Mouse (Mus musculus) midbrain, embryonic 13.5 days (tissue): ENCODE measurements around the gene Mettl21c. TPM values are rescaled to one million over a fixed set of nuclear protein-coding genes. Genes with fewer than 3 reads are reported as not detected.
"Not testable (repeated sequence)": the region's sequence is repeated elsewhere in the genome, so short reads cannot be mapped to it uniquely, and the experiment has no call there.

Experiments used
- ATAC-seq: fragments of 200-750 bp; cut with Nextera tagmentation; 2 replicates; pipeline ENCODE4 v1.8.0; 2017; ENCODE audit warnings: mild to moderate bottlenecking, moderate TSS enrichment, moderate library complexity
- H3K27ac ChIP-seq: fragments of 300-500 bp; sonication (generic); 2 replicates; pipeline ENCODE4 v1.5.1; 2015; ENCODE audit warnings: inconsistent platforms, mild to moderate bottlenecking, moderate library complexity
- H3K27me3 ChIP-seq: fragments of 300-500 bp; sonication (generic); 2 replicates; pipeline ENCODE4 v1.6.1; 2015; ENCODE audit warnings: mild to moderate bottlenecking, inconsistent platforms
- H3K36me3 ChIP-seq: fragments of 300-500 bp; sonication (generic); 2 replicates; pipeline ENCODE4 v1.6.1; 2015; ENCODE audit warnings: mild to moderate bottlenecking, inconsistent platforms
- H3K4me1 ChIP-seq: fragments of 300-500 bp; sonication (generic); replicated peaks from 2 replicates; pipeline ENCODE4 v1.6.1; 2015; ENCODE audit warnings: inconsistent platforms
- H3K4me2 ChIP-seq: fragments of 300-500 bp; sonication (generic); replicated peaks from 2 replicates; pipeline ENCODE4 v1.6.1; 2015; ENCODE audit warnings: moderate library complexity, mild to moderate bottlenecking, inconsistent platforms
- H3K4me3 ChIP-seq: fragments of 300-500 bp; sonication (generic); replicated peaks from 2 replicates; pipeline ENCODE4 v1.5.1; 2015; ENCODE audit warnings: mild to moderate bottlenecking, inconsistent platforms
- H3K9ac ChIP-seq: fragments of 300-500 bp; sonication (generic); replicated peaks from 2 replicates; pipeline ENCODE4 v1.6.1; 2015; ENCODE audit warnings: mild to moderate bottlenecking, inconsistent platforms
- H3K9me3 ChIP-seq: fragments of 300-500 bp; sonication (generic); 2 replicates; pipeline ENCODE4 v1.6.1; 2016; ENCODE audit warnings: mild to moderate bottlenecking, inconsistent platforms
- WGBS: fragments of 180-500 bp; shearing (Covaris S2); methylation state at CpG from one replicate; pipeline ENCODE4 v1.1.7; 2015; 5-methylcytosine and 5-hydroxymethylcytosine counted together
- polyA plus RNA-seq: library from polyadenylated mRNA; unstranded; fragments of >200 nt; fragmentation: Nextera tagmentation; extraction: Ambion mirVana; gene quantifications from 2 replicates; pipeline ENCODE4 v1.2.1, GENCODE M21; 2015

Gene Mettl21c
- 1.3 and 1.4 TPM in 2 replicates for polyA plus RNA-seq

DNA sequence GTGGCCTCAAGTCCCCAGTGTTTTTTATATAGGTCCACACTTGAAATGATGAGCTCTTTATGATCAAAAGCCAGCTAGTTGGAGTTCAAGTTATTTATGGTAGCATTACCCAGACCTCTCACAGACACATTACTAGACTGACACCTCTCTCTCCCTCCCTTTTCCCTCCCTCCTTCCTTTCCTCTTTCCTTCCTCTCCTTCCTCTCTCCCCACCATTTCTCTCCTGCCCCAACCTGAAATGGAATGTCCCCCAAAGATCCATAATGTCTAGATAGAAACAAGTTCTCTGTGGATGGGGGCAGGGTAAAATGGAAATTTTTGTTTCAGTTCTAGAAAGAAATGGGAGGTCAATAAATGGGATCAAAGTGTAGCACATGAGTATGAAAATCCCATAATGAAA lies at the start of gene Mettl21c:
Mettl21c (minus strand) TSS at position 101 of the 400 bp plus-strand sequence.
- H3K9me3 ChIP-seq, result no peaks in the 10 kb centered on the region
- no peaks in the 10 kb centered on the region for H3K4me1 ChIP-seq
- no peaks in the 10 kb centered on the region for H3K27me3 ChIP-seq
- no peak within 1 kb of the TSS for H3K9ac ChIP-seq
- no peaks in the 10 kb centered on the region for H3K36me3 ChIP-seq
- H3K4me2 ChIP-seq, result no peak within 1 kb of the TSS
- no peak within 1 kb of the TSS for H3K4me3 ChIP-seq
- ATAC-seq, result no peak
- H3K27ac ChIP-seq, result no peak within 1 kb of the TSS

DNA sequence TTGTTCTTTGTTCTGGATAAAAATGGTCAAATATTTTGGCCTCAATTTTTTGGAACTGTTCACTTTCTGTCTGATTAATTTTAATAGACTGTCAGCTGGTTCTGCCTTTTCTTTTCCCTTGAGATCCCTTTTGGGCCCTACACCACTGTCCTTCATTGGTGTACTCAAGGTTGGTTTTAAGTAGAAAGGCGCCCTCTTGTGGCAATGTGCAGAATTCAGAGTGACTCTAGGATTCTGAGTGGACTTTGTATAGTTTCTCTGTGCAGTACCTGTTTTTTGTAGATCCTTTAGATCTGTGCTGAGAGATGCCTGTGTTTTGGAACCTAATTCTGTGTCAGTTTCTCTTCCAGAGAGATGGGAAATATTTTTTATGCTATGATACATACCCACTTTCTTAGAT lies 44.8 kb upstream of the Mettl21c start:
- no peak overlapping the region for H3K27ac ChIP-seq

GRCm38 (mm10) chr1:44063439-44063838 lies 43.6 kb upstream of the Mettl21c start:
- no peak overlapping the region for H3K27ac ChIP-seq
- no peak for ATAC-seq
- no peaks in the 10 kb centered on the region for H3K9me3 ChIP-seq
- no peaks in the 10 kb centered on the region for H3K36me3 ChIP-seq
- H3K27me3 ChIP-seq, result no peaks in the 10 kb centered on the region
- H3K4me1 ChIP-seq, result no peaks in the 10 kb centered on the region
- 96% methylated on average over 6 of the region's 6 CpGs for WGBS
- H3K4me3 ChIP-seq, result no peak overlapping the region
- H3K4me2 ChIP-seq, result no peak overlapping the region
- H3K9ac ChIP-seq, result no peak overlapping the region

More for the DNA sequence above, 44.8 kb upstream of the Mettl21c start:
- no peaks in the 10 kb centered on the region for H3K4me1 ChIP-seq
- no peak for ATAC-seq
- H3K4me2 ChIP-seq, result no peak overlapping the region
- no peaks in the 10 kb centered on the region; the same call in 1 of the 2 replicates for H3K9me3 ChIP-seq
- 0% methylated on average over 1 of the region's 1 CpGs for WGBS
- H3K27me3 ChIP-seq, result no peaks in the 10 kb centered on the region
- no peak overlapping the region for H3K4me3 ChIP-seq
- no peak overlapping the region for H3K9ac ChIP-seq
- no peaks in the 10 kb centered on the region for H3K36me3 ChIP-seq

DNA sequence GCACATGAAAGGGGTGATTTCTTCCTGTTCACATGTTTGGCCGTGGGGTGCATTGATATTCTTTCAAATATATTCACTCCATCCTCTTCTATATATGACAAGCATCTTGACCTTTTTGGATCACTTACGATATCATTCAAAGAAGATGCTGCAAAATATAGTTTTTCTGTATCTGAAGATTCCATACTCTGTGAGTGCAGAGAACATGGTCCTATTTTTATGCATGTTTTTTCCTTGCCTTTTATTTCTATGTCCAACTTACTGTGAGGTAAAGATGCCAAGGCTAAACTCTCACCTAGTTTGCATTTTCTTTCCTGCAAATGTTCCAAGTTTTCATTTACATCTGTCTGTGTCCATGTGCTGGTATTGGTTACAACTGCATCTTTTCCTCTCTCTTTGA lies 42.0 kb upstream of the Mettl21c start, which contains the start of gene Gm8251:
Gm8251 (minus strand) TSS at position 101 of the 400 bp plus-strand sequence.
- H3K36me3 ChIP-seq, result no peaks in the 10 kb centered on the region
- H3K9ac ChIP-seq, result no peak within 1 kb of the TSS
- no peaks in the 10 kb centered on the region for H3K27me3 ChIP-seq
- H3K4me3 ChIP-seq, result no peak within 1 kb of the TSS
- no peak for ATAC-seq
- WGBS, result 90% methylated on average over 2 of the region's 2 CpGs
- no peaks in the 10 kb centered on the region for H3K4me1 ChIP-seq
- H3K9me3 ChIP-seq, result no peaks in the 10 kb centered on the region
- no peak within 1 kb of the TSS for H3K4me2 ChIP-seq
- H3K27ac ChIP-seq, result no peak within 1 kb of the TSS

- ATAC-seq, result no peak
- H3K4me3 ChIP-seq, result no peak overlapping the region
- no peaks in the 10 kb centered on the region for H3K4me1 ChIP-seq
- 92% methylated on average over 3 of the region's 3 CpGs for whole genome bisulfite sequencing
- no peaks in the 10 kb centered on the region for H3K27me3 ChIP-seq
- no peaks in the 10 kb centered on the region for H3K9me3 ChIP-seq
- no peaks in the 10 kb centered on the region for H3K36me3 ChIP-seq
- no peak overlapping the region for H3K4me2 ChIP-seq
- H3K27ac ChIP-seq, result no peak overlapping the region
- no peak overlapping the region for H3K9ac ChIP-seq
Observed at GRCm38 (mm10) chr1:44057805-44058204, 38.0 kb upstream of the Mettl21c start.

- H3K9me3 ChIP-seq, result no peaks in the 10 kb centered on the region
- H3K4me1 ChIP-seq, result peaks cover 4% of the 10 kb centered on the region; the same call in 1 of the 2 replicates
- no peak overlapping the region for H3K27ac ChIP-seq
- 88% methylated on average over 2 of the region's 2 CpGs for WGBS
- H3K4me2 ChIP-seq, result no peak overlapping the region
- no peak overlapping the region for H3K4me3 ChIP-seq
- H3K9ac ChIP-seq, result no peak overlapping the region
- H3K36me3 ChIP-seq, result no peaks in the 10 kb centered on the region
- no peak for ATAC-seq
- no peaks in the 10 kb centered on the region for H3K27me3 ChIP-seq
Observed at GRCm38 (mm10) chr1:44046556-44046955, 26.7 kb upstream of the Mettl21c start.

GRCm38 (mm10) chr1:44045689-44046088 lies 25.9 kb upstream of the Mettl21c start:
- not testable (repeated sequence) for H3K4me1 ChIP-seq, ATAC-seq, H3K36me3 ChIP-seq, H3K27ac ChIP-seq, H3K9ac ChIP-seq, H3K4me2 ChIP-seq, H3K9me3 ChIP-seq, H3K4me3 ChIP-seq, H3K27me3 ChIP-seq
- 92% methylated on average over 5 of the region's 5 CpGs for WGBS

- peak overlapping the region; percentile 72 for H3K4me2 ChIP-seq
- H3K9me3 ChIP-seq, result no peaks in the 10 kb centered on the region
- WGBS, result 3% methylated on average over 6 of the region's 6 CpGs
- peak overlapping the region; percentile 65 for H3K9ac ChIP-seq
- H3K27me3 ChIP-seq, result no peaks in the 10 kb centered on the region
- H3K4me3 ChIP-seq, result peak overlapping the region; percentile 46
- peak overlapping the region; percentile 19; the same call in 1 of the 2 replicates for H3K27ac ChIP-seq
- peaks cover 4% of the 10 kb centered on the region; the same call in 1 of the 2 replicates for H3K4me1 ChIP-seq
- peak; percentile 86 for ATAC-seq
- H3K36me3 ChIP-seq, result no peaks in the 10 kb centered on the region
Observed at GRCm38 (mm10) chr1:44042555-44042915, 22.7 kb upstream of the Mettl21c start.

- Histone ChIP-seq H3K36me3 (no peaks in the 10 kb centered on the region), H3K4me2 (peak overlapping the region; percentile 72), H3K4me1 (peaks cover 4% of the 10 kb centered on the region; the same call in 1 of the 2 replicates), H3K9me3 (no peaks in the 10 kb centered on the region), H3K27ac (peak overlapping the region; percentile 19; the same call in 1 of the 2 replicates), H3K9ac (peak overlapping the region; percentile 65), H3K4me3 (peak overlapping the region; percentile 46), H3K27me3 (no peaks in the 10 kb centered on the region)
- ATAC-seq, result peak; percentile 83
- WGBS, result 2% methylated on average over 17 of the region's 17 CpGs
Observed at GRCm38 (mm10) chr1:44041797-44042554, 22.1 kb upstream of the Mettl21c start.

DNA sequence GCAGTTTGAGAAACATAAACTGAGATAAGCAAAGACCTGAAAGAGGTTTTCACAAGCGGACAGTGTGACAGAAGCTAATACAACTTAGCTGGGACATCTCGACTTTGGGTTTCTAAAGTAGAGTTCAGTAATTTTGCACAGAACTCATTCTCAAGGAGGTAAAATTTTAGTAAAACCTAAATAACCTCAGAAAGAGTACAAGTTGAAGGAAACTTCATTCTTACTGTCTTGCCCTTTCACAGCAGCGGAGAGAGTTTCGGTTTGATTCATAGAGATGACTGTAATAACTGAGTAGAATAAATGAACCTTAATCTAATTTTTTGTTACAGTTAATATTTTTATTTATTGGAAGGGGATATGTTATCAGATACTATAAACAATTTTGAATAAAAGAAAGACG lies 13.1 kb upstream of the Mettl21c start:
- no peaks in the 10 kb centered on the region for H3K27me3 ChIP-seq
- no peak overlapping the region for H3K27ac ChIP-seq
- WGBS, result 90% methylated on average over 5 of the region's 5 CpGs
- H3K4me1 ChIP-seq, result no peaks in the 10 kb centered on the region
- H3K4me3 ChIP-seq, result no peak overlapping the region
- no peaks in the 10 kb centered on the region for H3K9me3 ChIP-seq
- ATAC-seq, result no peak
- no peak overlapping the region for H3K9ac ChIP-seq
- H3K4me2 ChIP-seq, result no peak overlapping the region
- no peaks in the 10 kb centered on the region for H3K36me3 ChIP-seq

- Histone ChIP-seq H3K9ac (no peak overlapping the region), H3K27ac (no peak overlapping the region), H3K4me1 (no peaks in the 10 kb centered on the region), H3K27me3 (no peaks in the 10 kb centered on the region), H3K4me3 (no peak overlapping the region), H3K9me3 (no peaks in the 10 kb centered on the region), H3K4me2 (no peak overlapping the region), H3K36me3 (no peaks in the 10 kb centered on the region)
- no peak for ATAC-seq
- WGBS, result 76% methylated on average over 2 of the region's 2 CpGs
Observed at GRCm38 (mm10) chr1:44032213-44032612, 12.4 kb upstream of the Mettl21c start.

DNA sequence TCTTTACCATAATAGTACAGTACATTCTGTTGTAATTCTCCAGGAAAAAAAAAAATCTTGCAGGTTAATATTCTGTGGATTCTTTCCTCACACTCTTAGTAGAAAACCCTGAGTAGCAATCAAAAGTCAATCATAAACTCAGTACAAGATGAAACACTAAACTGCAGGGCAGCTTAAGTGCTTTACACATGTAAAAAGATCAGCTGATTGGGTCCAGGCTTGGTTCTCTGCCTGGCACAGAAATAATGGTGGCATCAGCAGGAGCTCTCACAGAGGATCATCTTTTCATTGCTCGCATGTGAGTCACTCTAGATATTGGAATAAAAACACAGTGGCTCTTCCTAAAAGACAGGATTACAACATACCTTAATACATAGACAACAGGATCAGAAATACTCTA lies 7.8 kb upstream of the Mettl21c start:
- no peak overlapping the region for H3K9ac ChIP-seq
- H3K4me3 ChIP-seq, result no peak overlapping the region
- H3K36me3 ChIP-seq, result no peaks in the 10 kb centered on the region
- H3K9me3 ChIP-seq, result no peaks in the 10 kb centered on the region
- no peak overlapping the region for H3K27ac ChIP-seq
- 68% methylated on average over 1 of the region's 1 CpGs for WGBS
- no peak for ATAC-seq
- H3K4me2 ChIP-seq, result no peak overlapping the region
- no peaks in the 10 kb centered on the region for H3K4me1 ChIP-seq
- no peaks in the 10 kb centered on the region for H3K27me3 ChIP-seq

- H3K36me3 ChIP-seq, result no peaks in the 10 kb centered on the region
- 91% methylated on average over 1 of the region's 1 CpGs for WGBS
- no peak overlapping the region for H3K4me2 ChIP-seq
- no peak overlapping the region for H3K9ac ChIP-seq
- no peaks in the 10 kb centered on the region for H3K9me3 ChIP-seq
- no peaks in the 10 kb centered on the region for H3K4me1 ChIP-seq
- H3K27ac ChIP-seq, result no peak overlapping the region
- H3K27me3 ChIP-seq, result no peaks in the 10 kb centered on the region
- no peak overlapping the region for H3K4me3 ChIP-seq
- ATAC-seq, result no peak
Observed at GRCm38 (mm10) chr1:44022656-44023055, 2.8 kb upstream of the Mettl21c start.
